Mouse (Mus musculus) cerebellum, postnatal 14 days (tissue): ENCODE data around the gene Upf3b.

Source experiments
- DNase-seq, 2 experiments: peaks; one replicate each; pipeline ENCODE4 v3.0.0; 2021; ENCODE audit warnings: mixed read lengths in 2 of 2

Gene Upf3b

DNA sequence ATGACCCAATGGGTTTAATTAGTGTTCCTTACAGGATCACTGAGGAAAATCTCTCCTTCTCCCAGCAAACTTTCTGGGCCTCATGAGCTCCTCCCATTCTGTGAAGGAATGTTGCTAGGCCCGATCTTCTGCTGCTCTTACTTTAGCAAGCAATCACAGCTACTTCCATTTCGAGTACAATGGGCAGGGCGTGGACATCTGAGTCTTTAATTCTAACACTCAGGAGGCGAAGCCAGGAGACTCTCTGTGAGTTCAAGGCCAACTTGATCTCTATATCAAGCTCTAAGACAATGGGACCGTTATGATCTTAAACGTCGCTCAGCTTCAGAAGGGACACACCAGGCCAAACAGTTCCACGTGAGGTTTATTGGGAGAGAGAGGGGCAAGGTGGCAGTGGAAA, 33.5 kb downstream of the Upf3b start:
- DNase-seq: no peak

DNA sequence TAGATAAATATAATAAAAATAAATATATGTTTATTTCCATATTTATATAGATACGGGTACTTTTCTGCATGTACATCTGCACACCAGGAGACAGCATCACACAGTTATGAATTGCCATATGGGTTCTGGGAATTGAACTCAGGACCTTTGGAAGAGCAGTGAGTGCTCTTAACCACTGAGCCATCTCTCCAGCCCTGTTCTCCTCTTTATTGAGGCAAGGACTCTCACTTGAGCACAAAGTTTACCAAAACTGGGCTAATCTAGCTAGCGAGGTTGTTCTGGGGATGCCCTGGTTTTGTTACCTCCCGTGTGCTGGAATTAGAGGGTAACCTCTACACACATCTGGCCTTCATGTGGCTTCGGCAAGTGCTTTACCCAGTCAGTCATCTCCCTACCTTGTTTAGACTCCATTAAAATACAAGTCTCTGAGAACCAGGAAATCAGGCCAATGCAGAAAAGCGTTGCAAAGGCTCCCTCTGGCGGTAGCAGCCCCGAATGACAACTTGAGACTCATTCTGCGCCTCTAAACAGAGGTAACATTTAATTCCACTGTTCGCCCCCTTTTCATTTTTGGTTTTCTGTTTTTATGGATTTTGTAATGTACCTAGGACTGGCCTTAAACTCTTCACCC, 35.7 kb downstream of the Upf3b start:
- DNase-seq: peak; percentile 75 to 82

DNA sequence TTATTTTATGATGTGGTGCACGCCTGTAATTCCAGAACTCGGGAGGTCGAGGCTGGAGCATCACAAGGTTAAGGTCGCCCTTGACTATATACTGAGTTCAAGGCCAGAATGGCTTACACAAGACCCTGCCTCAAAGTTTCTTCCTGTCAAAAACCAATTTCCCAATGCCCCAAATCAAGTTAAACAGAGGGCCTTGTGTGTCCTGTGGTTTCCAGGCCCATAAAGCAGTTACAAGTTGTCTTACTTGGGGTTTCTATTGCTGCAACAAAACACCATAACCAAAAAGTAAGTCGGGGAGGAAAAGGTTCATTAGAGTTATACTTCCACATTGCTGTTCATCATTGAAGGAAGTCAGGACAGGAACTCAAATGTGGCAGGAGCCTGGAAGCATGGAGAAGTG, 41.4 kb downstream of the Upf3b start:
- no peak for DNase-seq

DNA sequence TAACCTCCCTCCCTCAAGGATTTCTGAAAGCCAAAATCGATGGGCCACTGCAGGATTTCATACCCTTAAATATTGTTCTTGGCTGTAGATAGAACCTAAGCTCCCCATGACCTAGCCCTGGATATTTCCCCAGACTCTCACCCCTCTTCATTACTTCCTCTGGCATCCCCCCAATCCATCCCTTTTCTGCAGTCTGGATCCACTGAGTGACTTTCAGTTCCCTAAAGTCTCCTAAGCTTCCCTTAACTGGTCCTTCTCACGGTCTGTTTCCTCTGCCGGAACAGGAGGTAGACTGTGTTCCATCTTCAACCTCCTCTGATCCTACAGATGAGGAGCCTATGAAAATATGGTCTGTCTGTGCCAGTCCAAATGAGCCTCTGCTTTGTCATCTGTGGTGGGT, 42.8 kb downstream of the Upf3b start:
- DNase-seq: no peak

DNA sequence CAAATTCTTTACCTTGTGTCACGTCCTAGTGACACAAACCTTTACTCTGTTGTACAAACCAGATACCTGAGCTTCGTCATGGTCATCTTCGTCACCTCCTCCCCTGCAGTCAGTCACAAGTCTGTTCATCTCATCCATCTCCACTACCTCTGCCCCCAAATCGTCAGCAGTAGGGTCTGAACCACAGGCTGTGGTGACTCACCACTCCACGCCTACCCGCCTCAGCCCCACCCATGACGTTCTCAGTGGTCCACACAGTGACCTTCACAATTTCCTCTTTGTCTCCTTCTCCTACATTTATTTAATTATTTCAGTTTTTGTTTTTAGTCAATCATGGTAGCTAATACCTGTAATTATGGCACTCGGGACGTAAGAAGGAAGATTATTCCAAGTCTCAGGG, 46.2 kb downstream of the Upf3b start:
- no peak for DNase-seq

DNA sequence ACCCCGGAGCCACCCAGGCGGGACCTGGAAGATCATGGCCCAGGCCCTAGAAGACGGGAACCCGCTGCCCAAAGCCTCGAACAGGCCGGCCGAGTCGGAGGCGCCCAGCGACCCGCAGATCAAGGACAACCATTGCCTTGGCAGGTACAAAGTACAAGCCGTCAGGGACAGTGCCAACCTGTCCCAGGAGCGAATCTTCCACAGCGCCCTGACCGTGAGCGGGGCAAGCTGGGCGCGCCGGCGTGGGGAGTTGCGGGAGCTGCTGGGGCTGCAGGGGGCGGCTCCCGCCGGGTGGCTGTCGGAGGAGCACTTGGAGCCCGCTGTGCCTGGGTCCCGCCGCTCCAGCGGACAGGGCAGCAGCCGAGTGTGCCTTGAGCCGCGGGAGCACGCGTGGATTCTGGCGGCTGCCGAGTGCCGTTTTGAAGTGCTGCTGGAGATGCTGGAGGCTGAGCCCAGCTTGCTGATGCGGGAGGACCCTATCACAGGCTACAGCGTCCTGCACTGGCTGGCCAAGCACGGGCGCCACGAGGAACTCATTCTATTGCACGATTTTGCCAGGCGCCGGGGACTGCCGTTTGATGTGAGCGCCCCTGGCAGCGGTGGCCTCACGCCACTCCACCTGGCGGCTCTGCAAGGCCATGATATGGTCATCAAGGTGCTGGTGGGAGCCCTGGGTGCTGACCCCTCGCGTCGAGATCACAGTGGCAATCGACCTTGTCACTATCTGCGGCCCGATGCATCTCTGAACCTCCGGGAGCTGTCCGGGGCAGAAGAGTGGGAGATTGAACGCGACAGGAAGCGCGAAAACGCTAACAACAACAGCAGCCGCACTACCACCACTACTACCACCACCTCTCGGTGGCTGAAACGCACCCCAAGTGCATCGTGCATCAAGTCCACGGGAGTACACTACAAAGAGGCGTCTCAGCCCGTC, 61.0 kb downstream of the Upf3b start:
- DNase-seq: peak in 1 of 2 experiments; percentile 9

DNA sequence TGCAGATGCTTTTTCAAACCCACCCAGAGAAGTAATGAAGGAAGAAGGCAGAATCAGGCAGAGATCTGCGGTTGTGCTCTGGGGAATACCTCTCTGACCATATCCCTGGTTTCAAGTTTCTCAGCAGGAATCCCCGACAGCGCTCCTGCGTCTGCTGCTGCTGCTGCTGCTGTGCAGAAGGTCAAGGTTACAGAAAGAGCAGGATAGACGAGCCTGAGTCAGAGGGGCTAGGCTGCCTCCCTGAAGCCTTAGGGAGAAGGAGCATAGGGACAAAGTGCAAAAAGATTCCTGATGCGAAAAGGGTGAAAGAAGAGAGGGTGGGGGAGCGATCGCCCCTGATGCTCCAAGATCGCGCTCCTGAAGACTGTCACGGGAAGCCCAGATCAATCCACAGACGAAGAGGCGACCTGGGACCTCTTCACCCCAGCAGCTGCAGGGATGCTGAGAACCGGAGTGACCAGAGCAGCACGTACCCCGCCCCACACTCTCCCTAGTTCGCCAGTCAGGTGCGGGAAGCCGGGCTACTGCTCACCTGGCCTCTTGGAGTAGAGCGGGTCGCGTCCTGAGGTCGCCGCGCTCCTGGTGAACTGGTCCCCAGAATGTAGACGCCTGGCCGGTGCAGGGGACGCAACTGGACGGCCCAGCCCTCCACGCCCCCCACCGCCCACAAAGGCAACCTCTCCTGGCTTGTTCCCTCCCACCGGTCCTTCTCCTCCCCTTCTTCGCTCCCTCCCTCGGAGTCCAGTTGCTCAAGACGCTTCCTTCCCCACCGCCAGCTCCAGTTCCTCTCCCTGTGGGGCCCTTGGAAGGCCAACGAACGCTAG, 61.8 kb downstream of the Upf3b start, which contains the start of gene Sowahd:
TSS of gene Sowahd (plus strand) at position 780 of the 824 bp plus-strand sequence.
- DNase-seq: peak in 1 of 2 experiments; percentile 4

DNA sequence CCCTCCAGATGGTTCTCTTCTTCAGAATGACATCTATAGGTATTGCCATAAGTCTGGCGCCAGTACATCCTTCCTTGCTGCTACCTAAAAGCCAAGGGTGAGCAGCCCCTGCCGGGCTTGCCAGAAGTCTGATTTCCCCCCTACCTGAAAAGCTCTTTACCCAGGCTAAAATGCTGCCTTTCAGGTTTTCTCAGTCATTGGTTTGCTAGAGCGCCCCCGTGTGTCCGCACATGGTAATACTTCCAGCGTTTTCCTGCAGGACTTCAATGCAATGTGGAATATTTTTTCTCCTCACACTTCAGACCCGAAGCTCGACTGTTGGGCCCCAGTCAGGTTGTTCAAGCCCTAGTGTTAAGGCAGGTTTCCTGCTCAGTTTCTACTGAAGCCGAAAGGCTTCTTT, 67.4 kb downstream of the Upf3b start:
- peak; percentile 76 to 82 for DNase-seq
